ENCODE assay signal across 9 mouse cellular contexts in genomic region chr7:92984701-92985682, GRCm38 (mm10).
DNase-seq lines count a peak whose midpoint lies in the region; ATAC-seq lines count a peak whose summit lies in the region.
"Had no signal": no experiment of that assay in that cellular context is flagged by ENCODE, and none has a peak within 500 bp of the region (broad histone marks: within the 10 kb centered on the region; RNA-seq: fewer than 3 reads in every experiment).

No protein-coding gene starts in this region.

- no peaks in the 10 kb centered on the region for H3K4me1 ChIP-seq in kidney, embryonic 16.5 days (ENCODE audit: insufficient read depth, low read length)
- H3K4me1 ChIP-seq in midbrain, embryonic 10.5 days = peaks cover 32% of the 10 kb centered on the region
- H3K4me1 ChIP-seq: liver, embryonic 15.5 days had no signal

- DNase-seq in kidney, postnatal 14 days = peak; percentile 14
- DNase-seq in cerebellum, postnatal 10 days = peak; percentile 78 to 79
- peak; percentile 54 to 61 for DNase-seq in heart, adult 9 months (ENCODE audit: low spot score in 2 of 2)
- peak; percentile 73 for DNase-seq in midbrain, embryonic 10.5 days (ENCODE audit: low spot score)
- no peak for DNase-seq in gastrocnemius, adult 18-20 months (ENCODE audit: low spot score)
- no peak for DNase-seq in lung, postnatal 10 days

- WGBS in kidney, embryonic 16.5 days = 60% methylated on average over 18 of the region's 18 CpGs
- WGBS in midbrain, embryonic 10.5 days = 14% methylated on average over 18 of the region's 18 CpGs

- H3K27me3 ChIP-seq in kidney, embryonic 16.5 days (ENCODE audit: insufficient read depth, low read length) = no peaks in the 10 kb centered on the region
- H3K27me3 ChIP-seq in midbrain, embryonic 10.5 days (ENCODE audit: low read depth, poor library complexity, severe bottlenecking) = peaks cover 33% of the 10 kb centered on the region
- H3K27me3 ChIP-seq: liver, embryonic 15.5 days had no signal

- no peaks in the 10 kb centered on the region for H3K36me3 ChIP-seq in kidney, embryonic 16.5 days (ENCODE audit: insufficient read depth, low read length)
- H3K36me3 ChIP-seq in midbrain, embryonic 10.5 days = no peaks in the 10 kb centered on the region
- H3K36me3 ChIP-seq: liver, embryonic 15.5 days had no signal

- ATAC-seq in kidney, embryonic 16.5 days (ENCODE audit: low FRiP score, low TSS enrichment) = no peak
- ATAC-seq in monocyte, adult 5-6 weeks (replicated peaks; ENCODE audit: insufficient number of reproducible peaks, low FRiP score, low TSS enrichment, poor library complexity, severe bottlenecking) = no peak

- no peaks in the 10 kb centered on the region for H3K9me3 ChIP-seq in kidney, embryonic 16.5 days (ENCODE audit: low read length)
- no peaks in the 10 kb centered on the region for H3K9me3 ChIP-seq in midbrain, embryonic 10.5 days (replicated peaks)
- H3K9me3 ChIP-seq: liver, embryonic 15.5 days had no signal

- no peak overlapping the region for H3K4me2 ChIP-seq in kidney, embryonic 16.5 days (replicated peaks; ENCODE audit: low read depth, low read length)
- H3K4me2 ChIP-seq: liver, embryonic 15.5 days had no signal

- no peak overlapping the region for H3K9ac ChIP-seq in kidney, embryonic 16.5 days (replicated peaks; ENCODE audit: low read length)
- H3K9ac ChIP-seq: liver, embryonic 15.5 days had no signal

- no peak overlapping the region for H3K27ac ChIP-seq in kidney, embryonic 16.5 days (ENCODE audit: low read length)
- H3K27ac ChIP-seq in midbrain, embryonic 10.5 days (replicated peaks) = peak overlapping the region; percentile 84
- H3K27ac ChIP-seq: liver, embryonic 15.5 days had no signal

- H3K4me3 ChIP-seq in kidney, embryonic 16.5 days (ENCODE audit: low read length) = no peak overlapping the region
- H3K4me3 ChIP-seq in midbrain, embryonic 10.5 days = peak overlapping the region; percentile 40
- H3K4me3 ChIP-seq: liver, embryonic 15.5 days had no signal

Comparison
In these comparisons a context has a peak if more than half of its experiments do, and no peak if none do; other contexts are left out.
1. DNase-seq: peak in kidney, postnatal 14 days (single experiment), cerebellum, postnatal 10 days (2 of 2), heart, adult 9 months (2 of 2) and midbrain, embryonic 10.5 days (single experiment); none in gastrocnemius, adult 18-20 months (single experiment) and lung, postnatal 10 days (single experiment).